Comparison of ENCODE assay signal across 7 mouse cellular contexts in genomic region chr5:117976657-117977500, GRCm38 (mm10). TPM values are rescaled to one million over a fixed set of nuclear protein-coding genes. Genes with fewer than 3 reads are reported as not detected.
A peak's percentile ranks its signal among the peaks of the same experiment; 100 is the strongest.
DNase-seq lines count a peak whose midpoint lies in the region; ATAC-seq lines count a peak whose summit lies in the region.

TSS of gene Fbxo21 (plus strand) at chr5:117976730.

- H3K9me3 ChIP-seq in intestine, embryonic 16.5 days (ENCODE audit: control insufficient read depth, low read length) = no peaks in the 10 kb centered on the region
- no peaks in the 10 kb centered on the region for H3K9me3 ChIP-seq in midbrain, embryonic 11.5 days (ENCODE audit: control insufficient read depth, low read length)

- H3K9ac ChIP-seq in intestine, embryonic 16.5 days (ENCODE audit: low read depth, low read length) = peak within 1 kb of the TSS; percentile 92
- H3K9ac ChIP-seq in midbrain, embryonic 11.5 days (ENCODE audit: low read length) = peak within 1 kb of the TSS; percentile 99

- WGBS in intestine, embryonic 16.5 days = under 1% methylated on average over 85 of the region's 88 CpGs
- 0% methylated on average over 84 of the region's 88 CpGs for WGBS in midbrain, embryonic 11.5 days

- no peaks in the 10 kb centered on the region for H3K27me3 ChIP-seq in intestine, embryonic 16.5 days (replicated peaks; ENCODE audit: control insufficient read depth, insufficient read depth, low read length)
- H3K27me3 ChIP-seq in midbrain, embryonic 11.5 days (ENCODE audit: control insufficient read depth, insufficient read depth, low read length) = no peaks in the 10 kb centered on the region

- peak; percentile 99 for DNase-seq in adrenal gland, adult 2 months
- peak; percentile 94 for DNase-seq in embryo, embryonic 11.5 days (ENCODE audit: low read depth, low spot score)
- peak; percentile 94 to 96 for DNase-seq in gastrocnemius, postnatal 4 days (ENCODE audit: low spot score in 2 of 2)
- peak; percentile 95 to 96 for DNase-seq in left cerebral cortex, postnatal 36 days (ENCODE audit: low spot score in 2 of 2)
- DNase-seq in midbrain, embryonic 11.5 days (ENCODE audit: low spot score, missing footprints) = peak; percentile 100
- DNase-seq in skeletal muscle tissue, adult 2 months (ENCODE audit: low read depth, low spot score) = peak; percentile 83

- peak within 1 kb of the TSS; percentile 84 for H3K4me2 ChIP-seq in intestine, embryonic 16.5 days (ENCODE audit: low read depth, low read length)
- H3K4me2 ChIP-seq in midbrain, embryonic 11.5 days = peak within 1 kb of the TSS; percentile 68

- H3K4me3 ChIP-seq in intestine, embryonic 16.5 days (ENCODE audit: low read length) = peak within 1 kb of the TSS; percentile 98
- H3K4me3 ChIP-seq in midbrain, embryonic 11.5 days (ENCODE audit: low read depth, low read length) = peak within 1 kb of the TSS; percentile 100

- intact Hi-C loops in left cerebral cortex, postnatal 36 days (cut with DNase I) = no loop called here

- H3K27ac ChIP-seq in intestine, embryonic 16.5 days (ENCODE audit: low read length) = peak within 1 kb of the TSS; percentile 79
- peak within 1 kb of the TSS; percentile 69 for H3K27ac ChIP-seq in midbrain, embryonic 11.5 days (ENCODE audit: low read depth, low read length)

- ATAC-seq in intestine, embryonic 16.5 days = peak; percentile 91
- ATAC-seq in midbrain, embryonic 11.5 days (ENCODE audit: low FRiP score) = peak; percentile 89

- peaks cover 28% of the 10 kb centered on the region for H3K4me1 ChIP-seq in intestine, embryonic 16.5 days (ENCODE audit: control insufficient read depth, insufficient read depth, low read length)
- H3K4me1 ChIP-seq in midbrain, embryonic 11.5 days (ENCODE audit: control insufficient read depth, insufficient read depth, low read length) = peaks cover 18% of the 10 kb centered on the region

- peaks cover 6% of the 10 kb centered on the region; the same call in 1 of the 2 replicates for H3K36me3 ChIP-seq in intestine, embryonic 16.5 days (ENCODE audit: control insufficient read depth, insufficient read depth, low read length)
- H3K36me3 ChIP-seq in midbrain, embryonic 11.5 days (ENCODE audit: control insufficient read depth, insufficient read depth, low read length) = peaks cover 9% of the 10 kb centered on the region; the same call in 1 of the 2 replicates

RNA-seq across cellular contexts. Expression of gene Fbxo21, which starts in this region (rescaled TPM):
- 10 to 100 TPM; 52.6 to 95.2 TPM for total RNA-seq in adrenal gland, adult 2 months (2021)
- polyA plus RNA-seq in adrenal gland, adult 2 months (2012; rRNA removed) = 93.6 and 106 TPM in 2 replicates
- 10 to 100 TPM; 32.6 to 35.3 TPM for total RNA-seq in gastrocnemius, postnatal 4 days (2021)
- polyA plus RNA-seq in intestine, embryonic 16.5 days (2015; fragmentation: Nextera tagmentation; extraction: Ambion mirVana) = 50.1 and 51.0 TPM in 2 replicates
- total RNA-seq in left cerebral cortex, postnatal 36 days (2021) = 100 to 1,000 TPM; 110 to 111 TPM
- polyA plus RNA-seq in midbrain, embryonic 11.5 days (2014; fragmentation: Nextera tagmentation; extraction: Ambion mirVana) = 90.9 and 93.4 TPM in 2 replicates

Comparison
In these comparisons a context has a peak if more than half of its experiments do, and no peak if none do; other contexts are left out.
1. Peak in every context shown above with its lines: DNase-seq, ATAC-seq, H3K4me3 ChIP-seq and H3K27ac ChIP-seq.